Mouse (Mus musculus): ENCODE results near the gene Cyb561a3. TPM values are rescaled to one million over a fixed set of nuclear protein-coding genes. Genes with fewer than 3 reads are reported as not detected.

Gene Cyb561a3
- polyA plus RNA-seq, 1 experiment: 21.7 TPM

DNA sequence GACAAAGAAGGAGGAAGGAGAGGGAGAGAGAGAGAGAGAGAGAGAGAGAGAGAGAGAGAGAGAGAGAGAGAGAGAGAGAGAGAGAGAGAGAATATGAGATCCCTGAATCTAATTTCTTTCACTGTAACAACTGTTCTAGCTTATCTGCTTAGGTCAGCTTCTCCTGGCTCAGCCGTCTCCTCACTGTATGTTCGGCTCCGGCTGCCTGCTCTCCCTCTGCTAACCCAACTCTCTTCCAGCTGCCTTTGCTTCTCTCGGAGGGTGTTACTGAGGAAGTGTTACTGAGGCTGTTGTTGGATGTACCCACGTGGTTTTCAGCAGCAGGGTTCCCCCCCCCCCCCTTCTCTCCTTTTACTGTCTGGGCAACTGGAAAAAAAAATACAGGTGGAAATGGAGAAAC, 63.1 kb downstream of the Cyb561a3 start:
- H3ac ChIP-seq (ENCODE audit: control insufficient read depth, insufficient read length): no peak overlapping the region
- TF ChIP-seq E2F4 (IDR thresholded peaks at IDR 0.05; ENCODE audit: insufficient read depth) (no peak), POLR2A (IDR thresholded peaks at IDR 0.05; ENCODE audit: insufficient read length, low read depth) (no peak), REST (IDR thresholded peaks at IDR 0.05; ENCODE audit: insufficient read depth, insufficient read length) (no peak), TCF3 (IDR thresholded peaks at IDR 0.05; ENCODE audit: insufficient read length, low read depth) (no peak), USF1 (IDR thresholded peaks at IDR 0.05; ENCODE audit: low read depth) (no peak), MYOD1 (IDR thresholded peaks at IDR 0.05; ENCODE audit: control insufficient read depth in 1 of 3, insufficient read length in 2 of 3, low read depth in 2 of 3) (no peak), SRF (IDR thresholded peaks at IDR 0.05; ENCODE audit: control insufficient read depth, insufficient read length, low read depth) (no peak), POLR2AphosphoS2 (IDR thresholded peaks at IDR 0.05; ENCODE audit: insufficient read length, low read depth) (no peak), MAX (IDR thresholded peaks at IDR 0.05; ENCODE audit: low read depth) (no peak), MYOG (IDR thresholded peaks at IDR 0.05; ENCODE audit: control insufficient read depth in 1 of 3, insufficient read depth in 1 of 3, insufficient read length in 2 of 3, low read depth in 2 of 3) (no peak), CEBPB (IDR thresholded peaks at IDR 0.05; ENCODE audit: insufficient read depth, poor library complexity, severe bottlenecking) (no peak), TCF12 (IDR thresholded peaks at IDR 0.05; ENCODE audit: insufficient read depth, poor library complexity, severe bottlenecking) (no peak)
- no peaks in the 10 kb centered on the region for H3K79me2 ChIP-seq (ENCODE audit: control insufficient read depth, insufficient read depth)
- H3K4me3 ChIP-seq: no peak overlapping the region
- H3K4me2 ChIP-seq (ENCODE audit: low read depth): no peak overlapping the region
- no peaks in the 10 kb centered on the region for H3K27me3 ChIP-seq (ENCODE audit: control insufficient read depth, insufficient read depth, insufficient read length)
- no peaks in the 10 kb centered on the region for H3K36me3 ChIP-seq (ENCODE audit: control insufficient read depth, insufficient read depth)

DNA sequence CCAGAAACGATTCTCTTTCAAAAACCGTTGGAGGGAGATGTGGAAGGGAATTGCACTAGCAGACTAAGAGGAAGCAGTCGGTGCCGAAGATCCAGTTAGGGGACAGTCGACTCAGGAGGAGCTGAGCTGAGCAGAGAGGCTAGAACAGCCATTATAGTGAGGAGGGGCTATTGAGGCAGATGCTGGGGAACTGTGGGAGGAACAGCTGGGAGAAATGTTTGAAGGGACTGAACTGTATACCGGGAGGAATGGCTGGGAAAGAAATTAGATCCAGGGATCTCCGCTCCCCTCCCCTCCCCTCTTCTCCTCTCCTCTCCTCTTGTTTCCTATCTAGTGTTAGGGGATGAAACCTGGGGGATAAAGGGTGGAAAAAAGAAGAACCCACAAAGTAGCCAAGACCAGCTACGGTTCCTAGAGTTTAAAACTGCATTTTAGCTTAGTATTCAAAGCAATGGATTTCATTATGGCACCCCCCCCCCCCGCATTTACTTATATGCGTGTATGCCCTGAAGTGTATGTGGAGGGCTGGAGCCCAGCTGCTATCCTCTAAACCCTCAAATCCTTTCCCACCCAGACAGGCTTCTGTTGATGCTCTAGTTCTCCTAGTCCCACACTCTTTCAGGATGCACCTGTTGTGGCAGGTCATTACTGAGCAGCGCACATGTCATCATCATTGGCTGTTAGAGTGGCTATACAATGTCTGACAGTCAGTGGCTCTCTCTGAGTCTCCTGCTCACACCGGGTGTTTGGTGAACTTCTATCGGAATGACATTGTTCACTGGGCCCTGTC, 63.8 kb downstream of the Cyb561a3 start:
- TF ChIP-seq REST (IDR thresholded peaks at IDR 0.05; ENCODE audit: insufficient read depth, insufficient read length) (no peak), USF1 (IDR thresholded peaks at IDR 0.05; ENCODE audit: low read depth) (no peak), SRF (IDR thresholded peaks at IDR 0.05; ENCODE audit: control insufficient read depth, insufficient read length, low read depth) (no peak), MYOG (IDR thresholded peaks at IDR 0.05; ENCODE audit: control insufficient read depth in 1 of 3, insufficient read depth in 1 of 3, insufficient read length in 2 of 3, low read depth in 2 of 3) (no peak), TCF12 (IDR thresholded peaks at IDR 0.05; ENCODE audit: insufficient read depth, poor library complexity, severe bottlenecking) (no peak), MYOD1 (IDR thresholded peaks at IDR 0.05; ENCODE audit: control insufficient read depth in 1 of 3, insufficient read length in 2 of 3, low read depth in 2 of 3) (peak in 2 of 3 experiments; percentile 86 to 89), CEBPB (IDR thresholded peaks at IDR 0.05; ENCODE audit: insufficient read depth, poor library complexity, severe bottlenecking) (no peak), POLR2A (IDR thresholded peaks at IDR 0.05; ENCODE audit: insufficient read length, low read depth) (no peak)
- Histone ChIP-seq H3K79me2 (ENCODE audit: control insufficient read depth, insufficient read depth) (no peaks in the 10 kb centered on the region), H3ac (ENCODE audit: control insufficient read depth, insufficient read length) (no peak overlapping the region), H3K36me3 (ENCODE audit: control insufficient read depth, insufficient read depth) (no peaks in the 10 kb centered on the region), H3K27me3 (ENCODE audit: control insufficient read depth, insufficient read depth, insufficient read length) (no peaks in the 10 kb centered on the region), H3K4me3 (no peak overlapping the region), H3K4me2 (ENCODE audit: low read depth) (peak overlapping the region; percentile 24)

Other genes starting within 250 kb of the Cyb561a3 start
- 0.42 TPM for gene Syt7, start 188.1 kb upstream of the Cyb561a3 start, polyA plus RNA-seq (2012; fragmentation: generic; extraction: Trizol)
- 1.3 TPM for gene Lrrc10b, start 119.7 kb upstream of the Cyb561a3 start, polyA plus RNA-seq (2012; fragmentation: generic; extraction: Trizol)
- 0.11 TPM for gene Ppp1r32, start 94.2 kb upstream of the Cyb561a3 start, polyA plus RNA-seq (2012; fragmentation: generic; extraction: Trizol)
- 23.4 TPM for gene Cpsf7, start 51.9 kb upstream of the Cyb561a3 start, polyA plus RNA-seq (2012; fragmentation: generic; extraction: Trizol)
- gene Sdhaf2, start 51.0 kb upstream of the Cyb561a3 start, polyA plus RNA-seq (2012; fragmentation: generic; extraction: Trizol): 36.3 TPM
- gene Tmem216, start 20.9 kb upstream of the Cyb561a3 start, polyA plus RNA-seq (2012; fragmentation: generic; extraction: Trizol): 12.9 TPM
- gene Tmem138, start 190 bp downstream of the Cyb561a3 start, polyA plus RNA-seq (2012; fragmentation: generic; extraction: Trizol): 16.0 TPM
- 571 TPM for gene Ddb1, start 28.2 kb downstream of the Cyb561a3 start, polyA plus RNA-seq (2012; fragmentation: generic; extraction: Trizol)
- gene Tkfc, start 28.5 kb downstream of the Cyb561a3 start, polyA plus RNA-seq (2012; fragmentation: generic; extraction: Trizol): 16.7 TPM
- 0.05 TPM for gene Vwce, start 57.0 kb downstream of the Cyb561a3 start, polyA plus RNA-seq (2012; fragmentation: generic; extraction: Trizol)
- 0.04 TPM for gene Pga5, start 100.9 kb downstream of the Cyb561a3 start, polyA plus RNA-seq (2012; fragmentation: generic; extraction: Trizol)
- gene Vps37c, start 111.6 kb downstream of the Cyb561a3 start, polyA plus RNA-seq (2012; fragmentation: generic; extraction: Trizol): 30.2 TPM
- gene Cd5, start 161.8 kb downstream of the Cyb561a3 start, polyA plus RNA-seq (2012; fragmentation: generic; extraction: Trizol): not detected

Measured in myocyte (in vitro differentiated cells).